Mouse (Mus musculus): ENCODE measurements around the gene Llph. TPM values are rescaled to one million over a fixed set of nuclear protein-coding genes. Genes with fewer than 3 reads are reported as not detected.

Llph gene
- polyA plus RNA-seq, 1 experiment, result 26.9 TPM

GRCm38 (mm10) chr10:120252800-120253199 lies 25.9 kb downstream of the Llph start:
- TF ChIP-seq POLR2A (IDR thresholded peaks at IDR 0.05; ENCODE audit: borderline replicate concordance, extremely low read depth, insufficient read depth, insufficient read length, poor library complexity, severe bottlenecking) (no peak), CTCF (IDR thresholded peaks at IDR 0.05; ENCODE audit: borderline replicate concordance, extremely low read depth, insufficient read depth, insufficient read length) (no peak)
- DNase-seq (ENCODE audit: low read depth), result peak; percentile 51

DNA sequence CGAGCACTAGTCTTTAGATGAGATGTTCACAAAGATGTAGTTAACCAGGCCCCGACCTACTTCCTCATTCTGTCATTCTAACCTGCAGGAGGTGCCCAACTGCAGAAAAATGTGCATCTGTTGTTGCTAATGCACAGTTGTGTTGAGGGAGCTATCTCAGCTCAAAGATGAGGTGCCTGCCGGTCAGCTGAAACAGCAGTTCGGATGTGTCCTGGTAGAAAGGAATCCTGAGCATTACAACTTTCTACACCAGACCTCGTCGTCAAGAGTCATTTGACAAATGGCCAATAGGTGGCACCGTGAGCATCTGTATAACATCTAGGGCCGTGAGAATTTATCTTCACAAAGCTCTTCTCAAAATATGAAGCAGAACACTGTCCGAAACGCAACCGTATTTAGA lies 30.4 kb downstream of the Llph start:
- peak; percentile 87 for DNase-seq (ENCODE audit: low read depth)
- TF ChIP-seq CTCF (IDR thresholded peaks at IDR 0.05; ENCODE audit: borderline replicate concordance, extremely low read depth, insufficient read depth, insufficient read length), result peak; percentile 73; the same call in 1 of the 2 replicates
- no peak for TF ChIP-seq POLR2A (IDR thresholded peaks at IDR 0.05; ENCODE audit: borderline replicate concordance, extremely low read depth, insufficient read depth, insufficient read length, poor library complexity, severe bottlenecking)

GRCm38 (mm10) chr10:120267790-120268189 lies 40.9 kb downstream of the Llph start:
- TF ChIP-seq CTCF (IDR thresholded peaks at IDR 0.05; ENCODE audit: borderline replicate concordance, extremely low read depth, insufficient read depth, insufficient read length) (no peak), POLR2A (IDR thresholded peaks at IDR 0.05; ENCODE audit: borderline replicate concordance, extremely low read depth, insufficient read depth, insufficient read length, poor library complexity, severe bottlenecking) (no peak)
- DNase-seq (ENCODE audit: low read depth), result no peak

GRCm38 (mm10) chr10:120269946-120270345 lies 43.1 kb downstream of the Llph start:
- DNase-seq (ENCODE audit: low read depth), result no peak
- TF ChIP-seq CTCF (IDR thresholded peaks at IDR 0.05; ENCODE audit: borderline replicate concordance, extremely low read depth, insufficient read depth, insufficient read length) (no peak), POLR2A (IDR thresholded peaks at IDR 0.05; ENCODE audit: borderline replicate concordance, extremely low read depth, insufficient read depth, insufficient read length, poor library complexity, severe bottlenecking) (no peak)

- peak; percentile 59; the same call in 1 of the 2 replicates for TF ChIP-seq CTCF (IDR thresholded peaks at IDR 0.05; ENCODE audit: borderline replicate concordance, extremely low read depth, insufficient read depth, insufficient read length)
- TF ChIP-seq POLR2A (IDR thresholded peaks at IDR 0.05; ENCODE audit: borderline replicate concordance, extremely low read depth, insufficient read depth, insufficient read length, poor library complexity, severe bottlenecking), result no peak
- peak; percentile 52 for DNase-seq (ENCODE audit: low read depth)
Observed at GRCm38 (mm10) chr10:120270777-120271176, 43.9 kb downstream of the Llph start.

DNA sequence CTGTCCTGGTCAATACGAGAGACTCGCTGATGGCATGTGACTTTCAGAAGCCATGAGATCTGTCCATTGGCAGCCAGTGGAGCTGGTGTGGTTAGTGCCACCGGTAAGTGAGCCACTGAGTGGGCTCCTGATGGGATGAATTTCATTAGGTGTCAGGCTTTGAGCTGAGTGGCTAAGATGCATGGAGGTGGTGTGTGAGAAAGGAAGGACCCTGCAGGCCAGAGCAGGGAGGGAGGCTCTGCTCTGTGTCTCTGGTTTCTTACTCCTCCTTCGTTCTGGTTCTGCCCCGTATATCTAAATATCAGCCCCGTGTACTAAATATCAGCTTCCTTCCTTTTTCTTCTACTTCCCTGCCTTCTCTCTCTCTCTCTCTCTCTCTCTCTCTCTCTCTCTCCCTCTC lies 44.4 kb downstream of the Llph start:
- DNase-seq (ENCODE audit: low read depth), result no peak
- TF ChIP-seq CTCF (IDR thresholded peaks at IDR 0.05; ENCODE audit: borderline replicate concordance, extremely low read depth, insufficient read depth, insufficient read length), result no peak
- no peak for TF ChIP-seq POLR2A (IDR thresholded peaks at IDR 0.05; ENCODE audit: borderline replicate concordance, extremely low read depth, insufficient read depth, insufficient read length, poor library complexity, severe bottlenecking)

- no peak for TF ChIP-seq CTCF (IDR thresholded peaks at IDR 0.05; ENCODE audit: borderline replicate concordance, extremely low read depth, insufficient read depth, insufficient read length)
- TF ChIP-seq POLR2A (IDR thresholded peaks at IDR 0.05; ENCODE audit: borderline replicate concordance, extremely low read depth, insufficient read depth, insufficient read length, poor library complexity, severe bottlenecking), result no peak
- peak; percentile 58 for DNase-seq (ENCODE audit: low read depth)
Observed at GRCm38 (mm10) chr10:120271879-120272269, 45.0 kb downstream of the Llph start.

- TF ChIP-seq POLR2A (IDR thresholded peaks at IDR 0.05; ENCODE audit: borderline replicate concordance, extremely low read depth, insufficient read depth, insufficient read length, poor library complexity, severe bottlenecking), result no peak
- no peak for TF ChIP-seq CTCF (IDR thresholded peaks at IDR 0.05; ENCODE audit: borderline replicate concordance, extremely low read depth, insufficient read depth, insufficient read length)
- DNase-seq (ENCODE audit: low read depth), result peak; percentile 85
Observed at GRCm38 (mm10) chr10:120272270-120272883, 45.5 kb downstream of the Llph start.

DNA sequence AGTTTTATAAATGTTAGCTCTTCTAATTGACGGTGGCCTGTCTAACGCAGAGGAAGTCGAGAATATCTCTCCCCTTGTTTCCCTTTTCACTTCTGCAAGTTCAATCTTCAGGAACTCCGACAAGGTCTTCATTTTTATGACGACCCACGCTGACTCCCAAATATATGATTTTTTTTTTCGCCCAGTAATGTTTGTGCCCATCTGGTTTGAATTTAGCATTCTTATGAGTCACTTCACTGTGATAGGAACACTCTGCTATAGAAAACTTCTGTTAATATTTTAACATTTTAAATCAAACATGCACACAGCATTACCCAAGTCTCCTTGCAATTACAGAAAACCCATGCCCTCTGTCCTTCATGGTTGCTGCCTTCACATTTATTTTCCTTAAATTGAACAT lies 46.5 kb downstream of the Llph start:
- DNase-seq (ENCODE audit: low read depth), result no peak
- no peak for TF ChIP-seq CTCF (IDR thresholded peaks at IDR 0.05; ENCODE audit: borderline replicate concordance, extremely low read depth, insufficient read depth, insufficient read length)
- TF ChIP-seq POLR2A (IDR thresholded peaks at IDR 0.05; ENCODE audit: borderline replicate concordance, extremely low read depth, insufficient read depth, insufficient read length, poor library complexity, severe bottlenecking), result no peak

- DNase-seq (ENCODE audit: low read depth), result no peak
- TF ChIP-seq CTCF (IDR thresholded peaks at IDR 0.05; ENCODE audit: borderline replicate concordance, extremely low read depth, insufficient read depth, insufficient read length) (no peak), POLR2A (IDR thresholded peaks at IDR 0.05; ENCODE audit: borderline replicate concordance, extremely low read depth, insufficient read depth, insufficient read length, poor library complexity, severe bottlenecking) (no peak)
Observed at GRCm38 (mm10) chr10:120279482-120280128, 52.7 kb downstream of the Llph start.

- DNase-seq (ENCODE audit: low read depth), result no peak
- TF ChIP-seq CTCF (IDR thresholded peaks at IDR 0.05; ENCODE audit: borderline replicate concordance, extremely low read depth, insufficient read depth, insufficient read length), result no peak
Observed at GRCm38 (mm10) chr10:120280375-120280774, 53.5 kb downstream of the Llph start.

- TF ChIP-seq CTCF (IDR thresholded peaks at IDR 0.05; ENCODE audit: borderline replicate concordance, extremely low read depth, insufficient read depth, insufficient read length), result no peak
- TF ChIP-seq POLR2A (IDR thresholded peaks at IDR 0.05; ENCODE audit: borderline replicate concordance, extremely low read depth, insufficient read depth, insufficient read length, poor library complexity, severe bottlenecking), result no peak
- no peak for DNase-seq (ENCODE audit: low read depth)
Observed at GRCm38 (mm10) chr10:120281700-120282099, 54.8 kb downstream of the Llph start.

Other genes with a start within 250 kb of the Llph start
- 3.6 and 4.7 TPM in 2 replicates for gene Helb, start 114.1 kb upstream of the Llph start, polyA plus RNA-seq (2012; rRNA removed)
- 72.5 and 94.4 TPM in 2 replicates for gene Tmbim4, start 25.5 kb upstream of the Llph start, polyA plus RNA-seq (2012; rRNA removed)
- 0.19 and 0.40 TPM in 2 replicates for gene Irak3, start 24.9 kb upstream of the Llph start, polyA plus RNA-seq (2012; rRNA removed)
- gene Hmga2, start 249.4 kb downstream of the Llph start, polyA plus RNA-seq (2012; rRNA removed), result 8.1 and 9.0 TPM in 2 replicates